Mouse (Mus musculus): ENCODE results near the gene Itga2b.

GRCm38 (mm10) chr11:102417160-102417559 is 52.8 kb downstream of the Itga2b start:
- TF ChIP-seq CTCF (IDR thresholded peaks at IDR 0.05; ENCODE audit: low read depth), result no peak
- TF ChIP-seq EP300 (optimal IDR thresholded peaks at IDR 0.05), result no peak
